Mouse (Mus musculus) inflammation-experienced regulatory T-cells, adult 6 months (primary cell): ENCODE results near the gene Gm10772. TPM values are rescaled to one million over a fixed set of nuclear protein-coding genes. Genes with fewer than 3 reads are reported as not detected.
"Not testable (repeated sequence)": the region's sequence is repeated elsewhere in the genome, so short reads cannot be mapped to it uniquely, and the experiment has no call there.

Experiments
- ATAC-seq: one replicate; pipeline ENCODE4 v1.8.0; 2017
- polyA plus RNA-seq, 3 experiments: library from polyadenylated mRNA; unstranded; fragments of 100-300 nt; shearing (Covaris generic); gene quantifications; one replicate each; pipeline ENCODE4 v1.2.1; 2017

Gene Gm10772
- polyA plus RNA-seq = not detected

GRCm38 (mm10) chr13:66227473-66227872 is at the start of gene Gm10772:
Gene Gm10772 (minus strand): TSS chr13:66227573.
- not testable (repeated sequence) for ATAC-seq

GRCm38 (mm10) chr13:66263914-66264313 is 36.5 kb upstream of the Gm10772 start:
- not testable (repeated sequence) for ATAC-seq

DNA sequence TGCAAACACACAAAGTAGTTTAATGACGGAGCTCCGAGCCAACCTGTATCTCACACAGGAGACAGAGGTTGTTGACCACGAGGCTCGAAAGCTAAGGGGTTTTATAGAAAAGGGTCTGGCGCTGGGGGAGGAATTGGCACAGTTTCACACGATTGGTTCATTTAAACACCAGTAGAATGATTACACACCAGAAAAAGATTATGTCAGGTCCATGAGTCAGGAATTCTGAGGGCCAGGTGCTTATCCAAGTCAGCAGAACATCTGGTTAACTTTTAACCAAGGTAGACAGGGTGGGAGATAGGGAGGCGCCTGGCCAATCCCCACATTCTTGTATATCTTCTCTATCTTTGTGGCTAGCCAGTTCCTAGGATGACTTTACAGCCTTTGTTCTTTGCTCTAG is 35.8 kb upstream of the Gm10772 start:
- not testable (repeated sequence) for ATAC-seq

DNA sequence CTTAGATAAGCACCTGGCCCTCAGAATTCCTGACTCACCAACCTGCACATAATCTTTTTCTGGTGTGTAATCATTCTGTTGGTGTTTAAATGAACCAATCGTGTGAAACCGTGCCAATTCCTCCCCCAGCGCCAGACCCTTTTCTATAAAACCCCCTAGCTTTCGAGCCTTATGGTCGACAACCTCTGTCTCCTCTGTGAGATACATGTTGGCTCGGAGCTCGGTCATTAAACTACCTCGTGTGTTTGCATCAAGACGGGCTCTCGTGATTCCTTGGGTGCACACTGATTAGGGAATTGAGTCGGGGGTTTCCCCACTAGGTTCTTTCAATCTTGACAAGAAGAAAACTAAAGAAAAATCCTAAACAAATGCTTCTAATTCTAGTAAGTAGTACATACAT is 13.0 kb downstream of the Gm10772 start:
- ATAC-seq = no peak

GRCm38 (mm10) chr13:66213811-66214210 is 13.6 kb downstream of the Gm10772 start:
- not testable (repeated sequence) for ATAC-seq

DNA sequence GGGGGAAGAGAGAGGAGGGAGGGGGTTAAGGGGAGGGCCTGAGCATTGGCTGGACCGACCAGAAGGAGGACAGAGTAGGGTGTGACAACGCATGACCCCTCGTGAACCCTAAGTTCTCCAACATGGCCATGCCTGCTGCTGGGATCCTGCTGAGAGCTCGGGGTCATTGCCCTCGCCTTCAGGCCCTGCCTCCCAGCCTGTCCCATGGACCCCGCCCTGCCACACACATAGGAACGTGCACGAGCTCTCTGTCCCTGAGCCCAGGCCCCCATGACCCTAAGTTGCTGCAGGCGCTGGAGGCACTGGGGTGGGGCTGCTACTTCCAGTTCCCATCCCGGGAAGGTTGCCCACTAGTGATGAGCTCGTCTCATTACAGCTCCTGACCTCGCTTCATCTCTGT is 48.2 kb downstream of the Gm10772 start:
- ATAC-seq = not testable (repeated sequence)

Other genes with a start within 250 kb of the Gm10772 start
- not detected for gene Gm10324, start 108.0 kb downstream of the Gm10772 start, polyA plus RNA-seq
- gene 2410141K09Rik, start 213.5 kb upstream of the Gm10772 start, polyA plus RNA-seq = not detected